Mouse (Mus musculus): ENCODE data around the gene Zswim3.
A peak's percentile ranks its signal among the peaks of the same experiment; 100 is the strongest.
"Not testable (repeated sequence)": the region's sequence is repeated elsewhere in the genome, so short reads cannot be mapped to it uniquely, and the experiment has no call there.

Gene Zswim3

GRCm38 (mm10) chr2:164855572-164855971, 50.7 kb downstream of the Zswim3 start:
- DNase-seq (ENCODE audit: low read depth, low spot score): not testable (repeated sequence)

DNA sequence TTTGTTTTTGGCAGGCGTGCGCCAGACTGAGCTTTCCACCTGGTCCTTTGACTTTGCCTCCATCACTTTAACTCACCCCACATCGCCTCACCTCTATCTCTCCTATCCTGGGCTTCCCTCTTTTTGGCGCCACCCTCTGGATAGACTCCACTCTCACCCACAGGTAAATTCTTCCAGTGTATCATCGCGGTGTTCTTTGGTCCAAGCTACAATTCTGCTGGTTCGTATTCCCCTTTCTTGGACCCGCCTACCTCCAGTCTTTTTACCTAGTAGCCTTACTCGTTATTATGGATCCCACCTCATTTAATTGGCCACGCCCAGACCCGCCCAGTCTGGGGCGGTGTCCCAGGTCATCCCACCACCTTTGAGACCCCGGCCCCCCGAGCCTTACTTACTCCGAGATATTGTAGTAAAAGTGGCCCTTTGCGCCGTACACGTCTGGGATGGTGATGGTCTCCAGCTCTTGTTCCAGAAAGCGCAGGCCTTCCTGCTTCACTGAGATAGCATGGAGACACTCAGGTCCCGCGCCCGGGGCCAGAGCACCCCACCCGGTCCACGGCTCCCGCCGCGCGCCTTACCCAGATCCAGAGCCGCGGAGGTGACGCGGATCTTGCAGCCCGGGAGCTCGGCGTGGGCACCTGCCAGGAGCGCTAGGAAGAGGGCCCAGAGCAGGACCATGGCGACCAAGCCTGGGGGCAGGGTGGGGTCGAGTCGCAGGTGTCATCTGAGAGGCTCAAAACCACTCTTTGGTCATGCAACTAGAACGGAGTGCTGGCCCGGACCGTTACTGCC, 51.6 kb downstream of the Zswim3 start:
- DNase-seq (ENCODE audit: low read depth, low spot score): peak; percentile 86

DNA sequence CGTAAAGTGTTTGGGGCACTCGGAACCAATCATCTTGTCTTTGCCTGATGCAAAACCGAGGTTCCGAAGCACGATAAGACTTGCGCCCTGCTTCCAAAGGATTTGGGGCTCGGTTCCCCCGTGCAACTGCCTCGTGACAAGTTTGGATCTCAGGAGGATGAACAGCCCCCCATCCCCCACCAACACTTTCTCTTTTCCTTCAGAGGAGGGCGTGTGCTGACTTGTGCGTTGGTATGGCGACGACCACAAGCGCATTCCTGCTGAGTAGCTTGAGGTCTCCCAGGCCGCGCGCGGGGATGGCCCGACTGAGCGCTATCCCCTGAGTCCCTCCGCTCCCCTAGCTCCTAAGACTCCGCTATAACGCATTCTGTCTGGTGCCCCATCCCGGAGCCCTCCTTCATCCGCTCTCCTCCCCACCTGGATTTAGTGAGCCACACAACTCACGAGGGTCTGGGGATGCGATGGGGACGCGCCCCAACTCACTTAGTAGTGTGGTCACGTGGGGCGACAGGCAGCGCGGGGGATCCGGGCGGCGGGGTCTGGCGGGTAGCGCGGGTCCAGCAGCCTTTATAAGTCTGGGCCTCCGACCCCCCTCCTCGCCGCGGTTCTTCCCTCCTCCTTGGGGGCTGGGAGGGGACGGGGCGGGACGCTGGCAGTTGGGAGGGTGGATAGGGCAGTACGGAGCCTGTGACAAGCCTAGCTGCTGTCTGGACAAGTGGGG, 52.4 kb downstream of the Zswim3 start, which contains the start of gene Pltp:
Gene Pltp, minus strand, starts transcription at position 611 of the 721 bp plus-strand sequence.
- peak; percentile 92 for DNase-seq (ENCODE audit: low read depth, low spot score)

DNA sequence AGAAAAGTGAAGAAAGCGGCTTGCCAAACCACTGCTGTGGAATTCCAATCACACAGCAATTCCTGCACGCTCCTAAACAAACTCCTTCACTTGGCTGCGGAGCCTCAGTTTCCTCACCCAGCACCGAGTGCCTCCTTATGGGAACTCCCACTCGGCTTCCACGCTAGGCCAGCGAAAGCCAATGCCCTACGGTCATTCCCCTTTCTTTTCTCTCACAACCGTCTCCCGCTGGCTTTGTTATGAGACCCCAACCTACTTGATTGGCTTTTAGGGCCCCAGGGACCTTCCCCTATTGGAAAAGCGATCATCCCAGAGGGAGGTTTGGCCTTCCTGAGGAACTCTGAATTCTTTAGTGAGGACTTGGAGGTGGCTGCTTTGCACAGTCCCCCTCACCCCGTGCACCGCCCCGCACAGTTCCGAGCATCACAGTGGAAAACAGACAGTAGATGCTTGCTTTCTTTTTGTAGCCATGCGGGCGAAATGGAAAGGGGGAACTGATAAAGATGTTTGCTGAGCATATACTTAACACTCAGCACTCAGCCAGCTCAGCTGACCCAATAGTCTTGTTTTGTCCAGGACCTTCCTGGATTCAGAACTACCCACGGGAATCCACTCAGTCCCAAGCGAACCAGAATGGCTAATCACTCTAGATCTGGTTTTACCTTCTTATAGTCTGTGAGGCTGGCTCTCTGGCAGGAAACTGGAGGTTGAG, 53.1 kb downstream of the Zswim3 start:
- peak; percentile 71 for DNase-seq (ENCODE audit: low read depth, low spot score)

DNA sequence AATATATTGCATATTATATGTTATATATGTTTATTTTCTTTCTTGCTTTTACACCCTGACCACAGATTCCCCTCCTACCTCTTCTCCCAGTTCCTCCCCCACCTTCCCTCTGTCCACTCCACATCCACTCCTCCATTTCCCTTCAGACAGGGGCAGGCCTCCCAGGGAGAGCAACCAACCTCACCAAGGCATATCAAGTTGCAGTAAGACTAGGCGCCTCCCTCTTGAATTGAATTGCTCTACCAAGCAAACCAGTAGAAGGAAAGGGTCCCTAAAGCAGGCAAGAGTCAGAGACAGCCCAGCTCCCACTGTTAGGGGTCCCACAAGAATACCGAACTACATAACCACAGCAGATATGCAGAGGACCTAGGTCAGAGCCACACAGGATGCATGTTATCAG, 54.3 kb downstream of the Zswim3 start:
- no peak for DNase-seq (ENCODE audit: low read depth, low spot score)

GRCm38 (mm10) chr2:164859640-164860432, 54.9 kb downstream of the Zswim3 start:
- peak; percentile 75 for DNase-seq (ENCODE audit: low read depth, low spot score)

GRCm38 (mm10) chr2:164861094-164861493, 56.2 kb downstream of the Zswim3 start:
- no peak for DNase-seq (ENCODE audit: low read depth, low spot score)

GRCm38 (mm10) chr2:164862179-164862861, 57.4 kb downstream of the Zswim3 start:
- no peak for DNase-seq (ENCODE audit: low read depth, low spot score)

GRCm38 (mm10) chr2:164863411-164863810, 58.5 kb downstream of the Zswim3 start:
- peak; percentile 53 for DNase-seq (ENCODE audit: low read depth, low spot score)

DNA sequence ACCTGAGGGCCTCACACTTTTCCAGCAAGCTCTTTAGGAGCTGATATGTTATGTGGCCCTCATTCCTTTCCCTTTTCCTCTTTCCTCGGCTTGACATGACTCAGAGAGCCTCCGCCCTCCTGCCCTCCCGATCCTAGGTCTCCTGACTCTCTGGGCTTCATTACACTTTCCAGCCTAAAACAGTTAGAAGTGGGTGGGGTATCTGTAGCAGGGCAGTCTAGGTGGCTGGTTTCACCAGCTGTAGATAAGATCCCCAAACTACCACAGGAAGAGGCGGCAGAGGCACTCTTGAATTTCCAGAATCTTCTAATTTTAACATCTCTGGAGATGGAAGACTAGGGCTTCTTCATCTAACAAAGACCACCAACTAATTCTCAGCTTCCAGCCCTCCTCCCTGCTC, 59.7 kb downstream of the Zswim3 start:
- no peak for DNase-seq (ENCODE audit: low read depth, low spot score)

DNA sequence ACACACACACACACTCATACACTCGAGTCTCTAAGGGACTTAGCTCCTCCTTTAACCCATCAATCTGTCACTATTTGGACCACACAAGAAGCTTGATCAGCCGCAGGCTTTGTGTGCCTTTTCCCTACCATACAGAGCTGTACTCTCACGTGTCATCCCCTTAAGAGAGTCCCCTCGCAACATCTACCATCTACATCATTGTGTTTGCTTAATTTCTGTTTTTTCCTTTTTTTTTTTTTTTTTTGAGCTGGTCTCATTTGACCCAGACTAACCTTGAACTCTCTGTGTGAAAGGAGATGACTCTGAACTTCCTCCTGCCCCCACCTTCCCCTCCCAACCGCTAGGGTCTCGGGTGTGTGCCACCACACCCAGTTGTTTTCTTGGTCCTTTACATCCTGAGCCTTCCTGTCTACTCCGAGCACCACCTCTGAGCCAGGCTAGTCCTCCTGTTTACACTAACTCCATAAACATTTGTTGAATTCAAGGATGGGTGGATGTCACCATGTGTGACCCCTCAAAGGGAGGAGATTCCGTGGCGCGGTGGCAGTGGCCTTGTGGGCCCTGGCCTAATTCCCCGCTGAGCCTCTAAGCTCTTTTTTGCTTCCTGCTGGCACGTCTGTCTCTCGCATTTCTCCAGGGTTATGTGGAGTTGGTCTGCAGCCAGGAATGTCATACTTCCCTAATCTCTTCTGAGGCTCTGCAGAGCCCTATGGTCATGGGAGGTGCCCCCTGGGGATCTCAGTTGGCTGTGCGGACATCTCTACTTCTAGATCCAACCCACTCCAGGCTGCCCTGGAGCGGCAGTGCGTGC, 62.0 kb downstream of the Zswim3 start:
- peak; percentile 87 for DNase-seq (ENCODE audit: low read depth, low spot score)

DNA sequence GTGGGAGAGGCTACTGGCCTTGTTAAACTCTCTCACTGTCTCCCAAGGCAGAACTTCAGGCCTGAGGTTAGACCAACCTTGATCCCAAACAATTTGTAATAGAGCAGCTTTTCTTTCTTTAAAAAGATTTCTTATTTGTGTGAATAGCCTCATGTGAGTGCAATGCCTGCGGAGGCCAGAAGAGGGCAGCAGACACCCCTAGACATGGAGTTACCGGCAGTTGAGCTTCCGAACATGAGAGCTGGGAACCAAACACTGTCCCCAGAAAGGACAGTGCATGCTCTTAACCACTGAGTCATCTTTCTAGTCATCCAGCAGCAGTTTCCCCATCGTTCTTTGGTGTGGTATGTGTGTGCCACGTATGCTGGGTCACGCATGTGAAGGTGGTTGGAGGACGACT, 62.7 kb downstream of the Zswim3 start:
- DNase-seq (ENCODE audit: low read depth, low spot score): peak; percentile 86

- no peak for DNase-seq (ENCODE audit: low read depth, low spot score)
Observed at GRCm38 (mm10) chr2:164868491-164868890, 63.6 kb downstream of the Zswim3 start.

Measured in ZHBTc4 (cell line).